In genomic region chr19:43387071-43387770, GRCm38 (mm10) we compare ENCODE assay signal across 10 mouse cellular contexts. TPM values are rescaled to one million over a fixed set of nuclear protein-coding genes. Genes with fewer than 3 reads are reported as not detected.
A peak's percentile ranks its signal among the peaks of the same experiment; 100 is the strongest.
DNase-seq lines count a peak whose midpoint lies in the region; ATAC-seq lines count a peak whose summit lies in the region.
"Had no signal": no experiment of that assay in that cellular context is flagged by ENCODE, and none has a peak within 500 bp of the region (broad histone marks: within the 10 kb centered on the region; RNA-seq: fewer than 3 reads in every experiment).

No protein-coding gene starts in this region.

- peak overlapping the region; percentile 56 for H3K4me2 ChIP-seq in kidney, embryonic 16.5 days (replicated peaks; ENCODE audit: low read depth, low read length)
- peak overlapping the region; percentile 54 for H3K4me2 ChIP-seq in forebrain, embryonic 12.5 days
- H3K4me2 ChIP-seq in limb, embryonic 11.5 days (ENCODE audit: low read depth, severe bottlenecking): peak overlapping the region; percentile 86

- H3K9me3 ChIP-seq in kidney, embryonic 16.5 days (ENCODE audit: low read length): no peaks in the 10 kb centered on the region
- H3K9me3 ChIP-seq in forebrain, embryonic 12.5 days: no peaks in the 10 kb centered on the region
- no peaks in the 10 kb centered on the region for H3K9me3 ChIP-seq in limb, embryonic 11.5 days (ENCODE audit: control insufficient read depth, low read length)

- ATAC-seq in kidney, embryonic 16.5 days (ENCODE audit: low FRiP score, low TSS enrichment): no peak
- no peak for ATAC-seq in forebrain, embryonic 12.5 days (ENCODE audit: low FRiP score)
- ATAC-seq in limb, embryonic 11.5 days (ENCODE audit: insufficient number of reproducible peaks, low FRiP score, low TSS enrichment, low read depth): no peak

- H3K4me3 ChIP-seq in kidney, embryonic 16.5 days (ENCODE audit: low read length): peak overlapping the region; percentile 40
- H3K4me3 ChIP-seq in forebrain, embryonic 12.5 days (replicated peaks): peak overlapping the region; percentile 35
- peak overlapping the region; percentile 48 for H3K4me3 ChIP-seq in limb, embryonic 11.5 days (ENCODE audit: low read depth, low read length)

- WGBS in kidney, embryonic 16.5 days: 3% methylated on average over 14 of the region's 14 CpGs
- 2% methylated on average over 14 of the region's 14 CpGs for WGBS in forebrain, embryonic 12.5 days
- 1% methylated on average over 14 of the region's 14 CpGs for WGBS in limb, embryonic 11.5 days

- DNase-seq in kidney, adult 8-10 months: no peak
- peak; percentile 43 for DNase-seq in limb, embryonic 11.5 days (ENCODE audit: low spot score)
- peak; percentile 6 for DNase-seq in retina, postnatal 1 day
- DNase-seq in thymus, postnatal 0 days (ENCODE audit: low spot score): no peak
- DNase-seq in adrenal gland, adult (ENCODE audit: inconsistent age in 2 of 2, low spot score in 1 of 2): no peak
- DNase-seq in urinary bladder, adult 2 months (ENCODE audit: low spot score): no peak
- DNase-seq: kidney, postnatal 14 days; lung, postnatal 10 days had no signal

- H3K4me1 ChIP-seq in kidney, embryonic 16.5 days (ENCODE audit: insufficient read depth, low read length): peaks cover 24% of the 10 kb centered on the region
- H3K4me1 ChIP-seq in forebrain, embryonic 12.5 days: peaks cover 34% of the 10 kb centered on the region
- no peaks in the 10 kb centered on the region for H3K4me1 ChIP-seq in limb, embryonic 11.5 days (ENCODE audit: control insufficient read depth, insufficient read depth, low read length)

- H3K27ac ChIP-seq in kidney, embryonic 16.5 days (ENCODE audit: low read length): no peak overlapping the region
- H3K27ac ChIP-seq in forebrain, embryonic 12.5 days: no peak overlapping the region
- H3K27ac ChIP-seq in limb, embryonic 11.5 days (replicated peaks; ENCODE audit: low read depth, low read length): 0 out of 2 replicates have a peak overlapping the region, but pooled peaks have one; percentile 1

- peaks cover 70% of the 10 kb centered on the region for H3K27me3 ChIP-seq in kidney, embryonic 16.5 days (ENCODE audit: insufficient read depth, low read length)
- peaks cover 77% of the 10 kb centered on the region for H3K27me3 ChIP-seq in forebrain, embryonic 12.5 days
- H3K27me3 ChIP-seq in limb, embryonic 11.5 days (ENCODE audit: control insufficient read depth, insufficient read depth, low read length): no peaks in the 10 kb centered on the region

- no peak overlapping the region for H3K9ac ChIP-seq in kidney, embryonic 16.5 days (replicated peaks; ENCODE audit: low read length)
- H3K9ac ChIP-seq in forebrain, embryonic 12.5 days: no peak overlapping the region
- peak overlapping the region; percentile 62 for H3K9ac ChIP-seq in limb, embryonic 11.5 days (ENCODE audit: low read length)

- no peaks in the 10 kb centered on the region for H3K36me3 ChIP-seq in kidney, embryonic 16.5 days (ENCODE audit: insufficient read depth, low read length)
- no peaks in the 10 kb centered on the region for H3K36me3 ChIP-seq in forebrain, embryonic 12.5 days (replicated peaks)
- H3K36me3 ChIP-seq in limb, embryonic 11.5 days (ENCODE audit: control insufficient read depth, insufficient read depth, low read length): no peaks in the 10 kb centered on the region

RNA-seq across cellular contexts. Expression of gene Hpse2, which starts 0.9 kb away (rescaled TPM):
- polyA plus RNA-seq in kidney, embryonic 16.5 days (2015; fragmentation: Nextera tagmentation; extraction: Ambion mirVana): 0.69 and 0.82 TPM in 2 replicates
- 2.7 and 3.8 TPM in 2 replicates for polyA plus RNA-seq in forebrain, embryonic 12.5 days (2016; fragmentation: Nextera tagmentation; extraction: Ambion mirVana)
- 4.6 and 5.8 TPM in 2 replicates for polyA plus RNA-seq in limb, embryonic 11.5 days (2014; fragmentation: Nextera tagmentation; extraction: Ambion mirVana)
- 0.51 and 0.86 TPM in 2 replicates for polyA plus RNA-seq in thymus, postnatal 0 days (2015; fragmentation: Nextera tagmentation; extraction: Ambion mirVana)
- 9.4 and 13.0 TPM in 2 replicates for polyA plus RNA-seq in urinary bladder, adult 2 months (2012; rRNA removed)

RNA-seq across cellular contexts. Expression of gene Cnnm1, which starts 53.0 kb away (rescaled TPM):
- 0.05 and 0.27 TPM in 2 replicates for polyA plus RNA-seq in kidney, embryonic 16.5 days (2015; fragmentation: Nextera tagmentation; extraction: Ambion mirVana)
- polyA plus RNA-seq in forebrain, embryonic 12.5 days (2016; fragmentation: Nextera tagmentation; extraction: Ambion mirVana): 0.36 and 0.92 TPM in 2 replicates
- 0.17 and 0.48 TPM in 2 replicates for polyA plus RNA-seq in limb, embryonic 11.5 days (2014; fragmentation: Nextera tagmentation; extraction: Ambion mirVana)
- polyA plus RNA-seq in thymus, postnatal 0 days (2015; fragmentation: Nextera tagmentation; extraction: Ambion mirVana): 0.44 and 0.78 TPM in 2 replicates
- 2.6 and 2.8 TPM in 2 replicates for polyA plus RNA-seq in urinary bladder, adult 2 months (2012; rRNA removed)

Comparison
In these comparisons a context has a peak if more than half of its experiments do, and no peak if none do; other contexts are left out.
1. DNase-seq: peak in limb, embryonic 11.5 days (single experiment) and retina, postnatal 1 day (single experiment); none in kidney, adult 8-10 months (0 of 2), thymus, postnatal 0 days (single experiment), adrenal gland, adult (0 of 2) and urinary bladder, adult 2 months (single experiment).
2. Peak in every context shown above with its lines, with median percentiles within 50 percentile points of each other: H3K4me2 ChIP-seq and H3K4me3 ChIP-seq.